Mouse (Mus musculus) hindbrain, embryonic 15.5 days (tissue): ENCODE measurements at regions not wholly inside any gene's neighbourhood (a gene's known extent, or its start where the extent isn't known, plus 50 kb on each side); places are given as distances from the start of the nearest gene placed in this dataset.

ENCODE experiments used
- ATAC-seq: fragments of 200-750 bp; cut with Nextera tagmentation; 2 replicates; pipeline ENCODE4 v1.8.0; 2017; ENCODE audit warnings: low read depth, moderate number of reproducible peaks, moderate TSS enrichment; ENCODE audit not compliant: low FRiP score
- H3K27ac ChIP-seq: fragments of 300-500 bp; sonication (generic); replicated peaks from 2 replicates; pipeline ENCODE4 v1.5.1; 2015; ENCODE audit warnings: mild to moderate bottlenecking, inconsistent platforms
- H3K27me3 ChIP-seq: fragments of 300-500 bp; sonication (generic); 2 replicates; pipeline ENCODE4 v1.6.1; 2015; ENCODE audit warnings: control low read depth, inconsistent platforms
- H3K36me3 ChIP-seq: fragments of 300-500 bp; sonication (generic); 2 replicates; pipeline ENCODE4 v1.6.1; 2015; ENCODE audit warnings: control low read depth, inconsistent platforms
- H3K4me1 ChIP-seq: fragments of 300-500 bp; sonication (generic); replicated peaks from 2 replicates; pipeline ENCODE4 v1.6.1; 2015; ENCODE audit warnings: control low read depth, inconsistent platforms
- H3K4me2 ChIP-seq: fragments of 300-500 bp; sonication (generic); 2 replicates; pipeline ENCODE4 v1.6.1; 2015; ENCODE audit warnings: moderate library complexity, mild to moderate bottlenecking, inconsistent platforms
- H3K4me3 ChIP-seq: fragments of 300-500 bp; sonication (generic); 2 replicates; pipeline ENCODE4 v1.5.1; 2015; ENCODE audit warnings: mild to moderate bottlenecking, inconsistent platforms
- H3K9ac ChIP-seq: fragments of 300-500 bp; sonication (generic); 2 replicates; pipeline ENCODE4 v1.6.1; 2015; ENCODE audit warnings: inconsistent platforms
- H3K9me3 ChIP-seq: fragments of 300-500 bp; sonication (generic); 2 replicates; pipeline ENCODE4 v1.6.1; 2016; ENCODE audit warnings: control low read depth, inconsistent platforms
- WGBS: fragments of 180-500 bp; shearing (Covaris S2); methylation state at CpG from one replicate; pipeline ENCODE4 v1.1.7; 2015; 5-methylcytosine and 5-hydroxymethylcytosine counted together

- ATAC-seq, result no peak
- Histone ChIP-seq H3K4me2 (no peak overlapping the region), H3K4me3 (no peak overlapping the region), H3K9me3 (no peaks in the 10 kb centered on the region), H3K27ac (no peak overlapping the region), H3K4me1 (no peaks in the 10 kb centered on the region), H3K9ac (no peak overlapping the region), H3K36me3 (no peaks in the 10 kb centered on the region), H3K27me3 (no peaks in the 10 kb centered on the region)
Observed at GRCm38 (mm10) chr2:148148272-148148671, 101.5 kb upstream of the Foxa2 start.

GRCm38 (mm10) chr2:148149426-148149825, 102.7 kb upstream of the Foxa2 start:
- Histone ChIP-seq H3K4me1 (no peaks in the 10 kb centered on the region), H3K27ac (no peak overlapping the region), H3K4me3 (no peak overlapping the region), H3K9me3 (no peaks in the 10 kb centered on the region), H3K4me2 (no peak overlapping the region), H3K9ac (no peak overlapping the region), H3K27me3 (no peaks in the 10 kb centered on the region), H3K36me3 (no peaks in the 10 kb centered on the region)
- no peak for ATAC-seq
- WGBS, result 95% methylated on average over 1 of the region's 1 CpGs

GRCm38 (mm10) chr2:148153513-148154271, 106.9 kb upstream of the Foxa2 start:
- ATAC-seq, result no peak
- Histone ChIP-seq H3K36me3 (no peaks in the 10 kb centered on the region), H3K27me3 (no peaks in the 10 kb centered on the region), H3K9ac (no peak overlapping the region), H3K27ac (no peak overlapping the region), H3K4me2 (no peak overlapping the region), H3K9me3 (no peaks in the 10 kb centered on the region), H3K4me1 (no peaks in the 10 kb centered on the region), H3K4me3 (no peak overlapping the region)
- WGBS, result 79% methylated on average over 6 of the region's 6 CpGs

GRCm38 (mm10) chr2:148156122-148156521, 109.4 kb upstream of the Foxa2 start:
- Histone ChIP-seq H3K9me3 (no peaks in the 10 kb centered on the region), H3K9ac (no peak overlapping the region), H3K4me2 (no peak overlapping the region), H3K4me1 (no peaks in the 10 kb centered on the region), H3K27ac (no peak overlapping the region), H3K36me3 (no peaks in the 10 kb centered on the region), H3K4me3 (no peak overlapping the region), H3K27me3 (no peaks in the 10 kb centered on the region)
- no peak for ATAC-seq
- 82% methylated on average over 2 of the region's 2 CpGs for WGBS

DNA sequence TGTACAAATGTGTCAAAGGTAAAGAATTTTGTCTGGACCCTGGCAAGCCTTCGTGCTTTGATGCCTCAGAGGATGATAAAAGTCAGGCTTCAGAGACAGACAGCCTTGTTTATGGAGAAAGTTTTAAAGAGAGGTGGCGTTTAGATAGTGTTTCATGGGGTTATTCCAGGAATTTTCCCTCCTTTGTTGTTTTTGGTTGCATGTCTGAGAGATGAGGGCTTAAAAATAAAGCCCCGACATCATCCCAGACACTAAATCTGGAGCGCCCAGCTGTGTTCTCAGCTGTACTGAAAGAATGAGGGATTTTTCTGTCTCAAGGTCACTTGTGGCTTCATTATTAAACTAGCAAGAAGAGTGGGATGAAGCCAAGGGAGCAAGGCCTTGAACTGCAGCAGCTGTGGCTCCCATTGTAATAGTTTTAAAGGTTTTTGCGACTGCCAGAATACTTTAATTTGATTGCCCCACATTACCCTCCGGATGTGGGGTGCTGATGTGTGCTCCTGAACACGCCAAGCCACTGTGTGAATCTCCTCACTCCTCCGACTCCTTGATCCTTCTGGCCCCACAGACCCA, 112.3 kb upstream of the Foxa2 start:
- Histone ChIP-seq H3K9ac (no peak overlapping the region), H3K4me1 (no peaks in the 10 kb centered on the region), H3K9me3 (no peaks in the 10 kb centered on the region), H3K36me3 (no peaks in the 10 kb centered on the region), H3K27ac (no peak overlapping the region), H3K4me3 (no peak overlapping the region), H3K4me2 (no peak overlapping the region), H3K27me3 (no peaks in the 10 kb centered on the region)
- ATAC-seq, result no peak
- 78% methylated on average over 8 of the region's 8 CpGs for WGBS

GRCm38 (mm10) chr2:148160997-148161396, 114.2 kb upstream of the Foxa2 start:
- no peak for ATAC-seq
- no peak overlapping the region for H3K4me2 ChIP-seq
- no peak overlapping the region for H3K4me3 ChIP-seq
- WGBS, result 96% methylated on average over 12 of the region's 12 CpGs
- H3K9me3 ChIP-seq, result no peaks in the 10 kb centered on the region
- no peaks in the 10 kb centered on the region for H3K27me3 ChIP-seq
- H3K36me3 ChIP-seq, result no peaks in the 10 kb centered on the region
- no peak overlapping the region for H3K27ac ChIP-seq
- no peak overlapping the region for H3K9ac ChIP-seq
- H3K4me1 ChIP-seq, result no peaks in the 10 kb centered on the region

GRCm38 (mm10) chr2:148161966-148162365, 115.2 kb upstream of the Foxa2 start:
- Histone ChIP-seq H3K36me3 (no peaks in the 10 kb centered on the region), H3K27ac (no peak overlapping the region), H3K9ac (no peak overlapping the region), H3K27me3 (no peaks in the 10 kb centered on the region), H3K4me3 (no peak overlapping the region), H3K4me1 (no peaks in the 10 kb centered on the region), H3K4me2 (no peak overlapping the region), H3K9me3 (no peaks in the 10 kb centered on the region)
- ATAC-seq, result no peak
- 66% methylated on average over 1 of the region's 1 CpGs for WGBS

DNA sequence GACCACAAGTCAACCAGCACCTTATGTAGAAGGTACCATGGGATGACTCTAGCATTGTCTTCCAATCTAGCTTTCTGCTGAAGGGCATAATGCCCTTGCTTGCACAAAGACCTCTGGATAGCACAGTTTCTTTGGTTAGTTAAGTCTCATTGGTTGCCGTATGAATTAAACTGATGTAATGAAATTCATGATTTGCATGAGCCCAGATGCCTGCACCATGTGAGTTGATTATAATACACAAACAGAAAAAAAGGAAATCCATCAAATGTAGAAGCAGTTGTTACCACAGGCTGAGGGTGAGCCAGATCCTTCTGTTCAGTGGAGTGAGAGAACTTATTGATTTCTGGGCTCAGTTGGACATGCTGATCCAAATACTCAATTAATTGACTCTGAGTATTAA, 115.8 kb upstream of the Foxa2 start:
- 84% methylated on average over 1 of the region's 1 CpGs for WGBS
- no peak for ATAC-seq
- no peak overlapping the region for H3K4me3 ChIP-seq
- H3K36me3 ChIP-seq, result no peaks in the 10 kb centered on the region
- H3K9ac ChIP-seq, result no peak overlapping the region
- H3K9me3 ChIP-seq, result no peaks in the 10 kb centered on the region
- no peak overlapping the region for H3K4me2 ChIP-seq
- no peak overlapping the region for H3K27ac ChIP-seq
- H3K27me3 ChIP-seq, result no peaks in the 10 kb centered on the region
- H3K4me1 ChIP-seq, result no peaks in the 10 kb centered on the region

DNA sequence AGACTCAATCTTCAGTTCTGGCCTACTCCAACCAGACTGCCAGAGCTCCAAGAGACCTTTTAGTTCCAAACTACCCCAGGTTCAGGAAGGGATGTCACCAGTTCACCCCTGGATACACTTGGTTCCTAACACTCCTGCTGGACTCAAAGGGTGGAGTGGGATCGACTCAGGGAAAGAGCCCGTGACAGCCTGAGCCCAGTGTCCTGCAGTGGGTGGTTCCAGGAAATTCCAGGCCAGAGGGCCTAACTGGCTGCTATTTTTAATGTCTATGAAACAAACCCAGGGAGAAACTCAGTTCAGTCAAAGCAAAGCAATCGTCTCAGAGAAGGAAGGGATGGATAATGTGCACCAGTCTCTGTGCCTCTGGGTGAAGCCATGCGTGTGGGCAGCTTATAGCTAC, 124.3 kb upstream of the Foxa2 start:
- no peak overlapping the region for H3K4me2 ChIP-seq
- 81% methylated on average over 4 of the region's 4 CpGs for WGBS
- H3K36me3 ChIP-seq, result no peaks in the 10 kb centered on the region
- no peaks in the 10 kb centered on the region for H3K9me3 ChIP-seq
- H3K27me3 ChIP-seq, result no peaks in the 10 kb centered on the region
- H3K27ac ChIP-seq, result no peak overlapping the region
- no peaks in the 10 kb centered on the region for H3K4me1 ChIP-seq
- H3K9ac ChIP-seq, result no peak overlapping the region
- ATAC-seq, result no peak
- H3K4me3 ChIP-seq, result no peak overlapping the region

- Histone ChIP-seq H3K27me3 (no peaks in the 10 kb centered on the region), H3K36me3 (no peaks in the 10 kb centered on the region), H3K4me1 (no peaks in the 10 kb centered on the region), H3K9me3 (no peaks in the 10 kb centered on the region), H3K4me2 (no peak overlapping the region), H3K9ac (no peak overlapping the region), H3K4me3 (no peak overlapping the region), H3K27ac (no peak overlapping the region)
- 49% methylated on average over 1 of the region's 1 CpGs for WGBS
- ATAC-seq, result no peak
Observed at GRCm38 (mm10) chr2:148171699-148172098, 124.9 kb upstream of the Foxa2 start.

GRCm38 (mm10) chr2:148175251-148175927, 128.6 kb upstream of the Foxa2 start:
- Histone ChIP-seq H3K4me2 (no peak overlapping the region), H3K27me3 (no peaks in the 10 kb centered on the region), H3K9me3 (no peaks in the 10 kb centered on the region), H3K27ac (0 out of 2 replicates have a peak overlapping the region, but pooled peaks have one; percentile 15), H3K4me3 (no peak overlapping the region), H3K36me3 (no peaks in the 10 kb centered on the region), H3K9ac (no peak overlapping the region), H3K4me1 (no peaks in the 10 kb centered on the region)
- ATAC-seq, result no peak
- 71% methylated on average over 8 of the region's 8 CpGs for WGBS

- 89% methylated on average over 2 of the region's 2 CpGs for WGBS
Observed at GRCm38 (mm10) chr2:148180245-148180644, 133.5 kb upstream of the Foxa2 start.

More at GRCm38 (mm10) chr2:148180245-148180644, 133.5 kb upstream of the Foxa2 start:
- Histone ChIP-seq H3K27me3 (no peaks in the 10 kb centered on the region), H3K4me3 (no peak overlapping the region), H3K4me1 (no peaks in the 10 kb centered on the region), H3K27ac (no peak overlapping the region), H3K9me3 (no peaks in the 10 kb centered on the region), H3K9ac (no peak overlapping the region), H3K4me2 (no peak overlapping the region), H3K36me3 (no peaks in the 10 kb centered on the region)
- no peak for ATAC-seq
